Mouse (Mus musculus) central nervous system, embryonic 11.5 days (tissue): ENCODE measurements around the gene Zfp229. TPM values are rescaled to one million over a fixed set of nuclear protein-coding genes. Genes with fewer than 3 reads are reported as not detected.

ENCODE experiments used
- polyA plus RNA-seq: library from polyadenylated mRNA; depleted of rRNA; stranded (reverse); fragments of >200 nt; gene quantifications from 2 replicates; pipeline ENCODE4 v1.2.3, GENCODE M21; 2012; rRNA removed

Zfp229 gene
- polyA plus RNA-seq = 7.7 and 8.1 TPM in 2 replicates

GRCm38 (mm10) chr17:21730495-21730894 is at the start of gene Zfp229:
Zfp229 (plus strand) TSS chr17:21730795.

DNA sequence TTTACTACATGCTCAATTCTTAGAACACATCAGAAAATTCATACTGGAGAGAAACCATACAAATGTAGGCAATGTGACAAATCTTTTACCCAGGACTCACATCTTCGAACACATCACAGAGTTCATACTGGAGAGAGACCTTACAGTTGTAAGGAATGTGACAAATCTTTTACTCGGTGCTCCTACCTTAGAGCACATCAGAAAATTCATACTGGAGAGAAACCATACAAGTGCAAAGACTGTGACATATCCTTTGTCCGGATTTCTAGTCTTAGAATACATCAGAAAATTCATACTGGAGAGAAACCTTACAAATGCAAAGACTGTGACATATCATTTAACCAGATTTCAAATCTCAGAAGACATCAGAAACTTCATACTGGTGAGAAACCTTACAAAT is 39.0 kb upstream of the Zfp229 start, which contains the start of gene Gm10226:
TSS of gene Gm10226 (plus strand) at position 301 of the 400 bp plus-strand sequence.

GRCm38 (mm10) chr17:21707343-21707996 is 23.1 kb upstream of the Zfp229 start, which contains the start of gene Zfp760:
Zfp760 (plus strand) TSS chr17:21707741.

Other genes with a start within 250 kb of the Zfp229 start
- gene Zfp53, start 241.8 kb upstream of the Zfp229 start, polyA plus RNA-seq = 3.2 and 5.2 TPM in 2 replicates
- 1.1 and 2.3 TPM in 2 replicates for gene Zfp52, start 195.3 kb upstream of the Zfp229 start, polyA plus RNA-seq
- 8.3 and 15.7 TPM in 2 replicates for gene Zfp948, start 163.8 kb upstream of the Zfp229 start, polyA plus RNA-seq
- 3.3 and 6.0 TPM in 2 replicates for gene Zfp983, start 80.2 kb upstream of the Zfp229 start, polyA plus RNA-seq
- gene Gm10226, start 38.9 kb upstream of the Zfp229 start, polyA plus RNA-seq = 4.4 and 5.4 TPM in 2 replicates
- gene Zfp760, start 23.1 kb upstream of the Zfp229 start, polyA plus RNA-seq = 12.0 and 21.9 TPM in 2 replicates
- 2.0 and 4.2 TPM in 2 replicates for gene Zfp820, start 115.0 kb downstream of the Zfp229 start, polyA plus RNA-seq
- gene Zfp995, start 179.1 kb downstream of the Zfp229 start, polyA plus RNA-seq = 4.4 and 6.3 TPM in 2 replicates
- gene Zfp942, start 231.7 kb downstream of the Zfp229 start, polyA plus RNA-seq = 6.8 and 12.6 TPM in 2 replicates
- gene Zfp943, start 231.8 kb downstream of the Zfp229 start, polyA plus RNA-seq = 6.9 and 13.9 TPM in 2 replicates